Mouse (Mus musculus) cerebellum, adult 2 months (tissue): Measurements from ENCODE around the gene Pml.

Experiments
- CTCF ChIP-seq: fragments of 200-500 bp; IDR thresholded peaks from 2 replicates; pipeline ENCODE4 v1.5.1; 2011; ENCODE audit warnings: low read depth, mild to moderate bottlenecking, control low read depth, low read length, moderate library complexity, borderline replicate concordance; ENCODE audit not compliant: insufficient read depth
- POLR2A ChIP-seq: fragments of 200-500 bp; IDR thresholded peaks from 2 replicates; pipeline ENCODE4 v1.6.1; 2011; ENCODE audit warnings: low read length, control low read depth, borderline replicate concordance; ENCODE audit not compliant: insufficient read depth

- TF ChIP-seq POLR2A: no peak
- no peak for TF ChIP-seq CTCF
These were observed 72.4 kb downstream of the Pml start for GRCm38 (mm10) chr9:58177165-58177564.
